Mouse (Mus musculus) gastrocnemius, postnatal 10 days (tissue): Measurements from ENCODE around the gene Pacsin2. TPM values are rescaled to one million over a fixed set of nuclear protein-coding genes. Genes with fewer than 3 reads are reported as not detected.

Experiments
- DNase-seq: peaks from one replicate; pipeline ENCODE4 v3.0.0; 2021; ENCODE audit warnings: mixed read lengths
- total RNA-seq, 2 experiments: library from RNA; stranded (reverse); gene quantifications; 2 replicates each; pipeline ENCODE4 v1.2.3; 2021

Pacsin2 gene
- total RNA-seq, 2 experiments from 2014 or later, result 42.8 to 44.4 TPM

GRCm38 (mm10) chr15:83328952-83329351 lies 135.5 kb downstream of the Pacsin2 start:
- DNase-seq, result no peak

Other genes with a start within 250 kb of the Pacsin2 start
- 1 to 10 TPM; 5.3 to 7.0 TPM for gene A4galt, start 212.8 kb downstream of the Pacsin2 start, total RNA-seq
- 10 to 100 TPM; 12.3 to 16.0 TPM for gene Arfgap3, start 114.4 kb downstream of the Pacsin2 start, total RNA-seq
- gene Ttll1, start 46.3 kb upstream of the Pacsin2 start, total RNA-seq, result 1 to 10 TPM; 5.2 to 6.3 TPM
- gene Bik, start 62.3 kb upstream of the Pacsin2 start, total RNA-seq, result 1 to 10 TPM; 2.0 to 3.3 TPM
- gene Tspo, start 99.0 kb upstream of the Pacsin2 start, total RNA-seq, result 10 to 100 TPM; 30.3 to 33.8 TPM
- 10 to 100 TPM; 22.7 to 29.3 TPM for gene Mcat, start 99.2 kb upstream of the Pacsin2 start, total RNA-seq
- 10 to 100 TPM in 1 of 2 experiments, 1 to 10 TPM in 1; 9.4 to 13.0 TPM for gene Ttll12, start 130.6 kb upstream of the Pacsin2 start, total RNA-seq